Mouse (Mus musculus) heart, postnatal 0 days (tissue): ENCODE results near the gene Gm3269. TPM values are rescaled to one million over a fixed set of nuclear protein-coding genes. Genes with fewer than 3 reads are reported as not detected.
"Not testable (repeated sequence)": the region's sequence is repeated elsewhere in the genome, so short reads cannot be mapped to it uniquely, and the experiment has no call there.

Source experiments
- ATAC-seq: fragments of 200-750 bp; cut with Nextera tagmentation; 2 replicates; pipeline ENCODE4 v1.8.0; 2017; ENCODE audit warnings: low read depth, moderate number of reproducible peaks, moderate library complexity; ENCODE audit not compliant: insufficient read depth
- DNase-seq: peaks from one replicate; pipeline ENCODE4 v3.0.0-alpha.2; 2016; ENCODE audit warnings: low spot score
- H3K27ac ChIP-seq: fragments of 300-500 bp; sonication (generic); 2 replicates; pipeline ENCODE4 v1.5.1; 2014; ENCODE audit warnings: low read depth, mild to moderate bottlenecking
- H3K27me3 ChIP-seq: fragments of 300-500 bp; sonication (generic); 2 replicates; pipeline ENCODE4 v1.6.1; 2014; ENCODE audit warnings: low read length, mixed read lengths; ENCODE audit not compliant: control insufficient read depth, insufficient read depth
- H3K36me3 ChIP-seq: fragments of 300-500 bp; sonication (generic); replicated peaks from 2 replicates; pipeline ENCODE4 v1.6.1; 2014; ENCODE audit warnings: low read length, mixed read lengths; ENCODE audit not compliant: control insufficient read depth, insufficient read depth
- H3K4me1 ChIP-seq: fragments of 300-500 bp; sonication (generic); 2 replicates; pipeline ENCODE4 v1.6.1; 2014; ENCODE audit warnings: antibody characterized with exemption; ENCODE audit not compliant: control insufficient read depth, insufficient read depth
- H3K4me2 ChIP-seq: fragments of 300-500 bp; sonication (generic); 2 replicates; pipeline ENCODE4 v1.6.1; 2014; ENCODE audit warnings: low read depth, mild to moderate bottlenecking, low read length, moderate library complexity
- H3K4me3 ChIP-seq: fragments of 300-500 bp; sonication (generic); 2 replicates; pipeline ENCODE4 v1.5.1; 2014; ENCODE audit warnings: low read depth, low read length
- H3K9ac ChIP-seq: fragments of 300-500 bp; sonication (generic); replicated peaks from 2 replicates; pipeline ENCODE4 v1.6.1; 2014; ENCODE audit warnings: low read depth, low read length, mixed read lengths
- H3K9me3 ChIP-seq: fragments of 300-500 bp; sonication (generic); replicated peaks from 2 replicates; pipeline ENCODE4 v1.6.1; 2016; ENCODE audit warnings: low read length; ENCODE audit not compliant: control insufficient read depth
- WGBS: fragments of 180-500 bp; shearing (Covaris S2); extraction: QIAGEN DNeasy Blood & Tissue Kit; methylation state at CpG from one replicate; pipeline ENCODE4 v1.1.7; 2014; 5-methylcytosine and 5-hydroxymethylcytosine counted together
- polyA plus RNA-seq: library from polyadenylated mRNA; unstranded; fragments of >200 nt; fragmentation: Nextera tagmentation; extraction: Ambion mirVana; gene quantifications from 2 replicates; pipeline ENCODE4 v1.2.1, GENCODE M21; 2015
- total RNA-seq: library from RNA; depleted of rRNA; stranded (reverse); fragments of >200 nt; gene quantifications from 2 replicates; pipeline ENCODE4 v1.2.3, GENCODE M21; 2014; ENCODE audit warnings: low replicate concordance; rRNA removed

Gene Gm3269
- total RNA-seq (not detected in 2 replicates), polyA plus RNA-seq (not detected in 2 replicates)

- H3K4me1 ChIP-seq, H3K27me3 ChIP-seq, H3K4me2 ChIP-seq, H3K9ac ChIP-seq, H3K9me3 ChIP-seq, DNase-seq, ATAC-seq, H3K36me3 ChIP-seq, H3K4me3 ChIP-seq, H3K27ac ChIP-seq: not testable (repeated sequence)
- no CpG with 5 or more reads among the region's 4 CpGs for WGBS
Measured at GRCm38 (mm10) chr14:4837806-4838205, at the start of gene Gm3269. Gene Gm3269, plus strand, starts transcription at chr14:4838106.

- not testable (repeated sequence) for H3K4me3 ChIP-seq, DNase-seq, H3K4me1 ChIP-seq, H3K9ac ChIP-seq, H3K9me3 ChIP-seq, H3K36me3 ChIP-seq, H3K4me2 ChIP-seq, H3K27ac ChIP-seq, ATAC-seq, H3K27me3 ChIP-seq
- WGBS = 67% methylated on average over 6 of the region's 6 CpGs
Measured at GRCm38 (mm10) chr14:4806421-4806820, 31.5 kb upstream of the Gm3269 start.

- ATAC-seq, H3K4me3 ChIP-seq, H3K4me2 ChIP-seq, DNase-seq, H3K4me1 ChIP-seq, H3K27me3 ChIP-seq, H3K27ac ChIP-seq, H3K36me3 ChIP-seq, H3K9me3 ChIP-seq, H3K9ac ChIP-seq: not testable (repeated sequence)
- WGBS = 86% methylated on average over 3 of the region's 7 CpGs
Measured at GRCm38 (mm10) chr14:4821950-4822349, 16.0 kb upstream of the Gm3269 start.

- H3K9ac ChIP-seq, H3K27ac ChIP-seq, H3K27me3 ChIP-seq, H3K4me1 ChIP-seq, H3K9me3 ChIP-seq, H3K36me3 ChIP-seq, ATAC-seq: not testable (repeated sequence)
- peak; percentile 4 for DNase-seq
- Histone ChIP-seq H3K4me2 (peak within 1 kb of the TSS; percentile 44), H3K4me3 (peak within 1 kb of the TSS; percentile 21; the same call in 1 of the 2 replicates)
- WGBS = 10% methylated on average over 25 of the region's 59 CpGs
Measured at GRCm38 (mm10) chr14:4855299-4855980, 17.5 kb downstream of the Gm3269 start, which contains the start of gene Gm3264. Gene Gm3264, plus strand, starts transcription at chr14:4855576.

- H3K4me1 ChIP-seq, H3K9me3 ChIP-seq, H3K4me2 ChIP-seq, ATAC-seq, H3K4me3 ChIP-seq, H3K27ac ChIP-seq, H3K27me3 ChIP-seq, H3K9ac ChIP-seq, DNase-seq, H3K36me3 ChIP-seq: not testable (repeated sequence)
- 100% methylated on average over 1 of the region's 3 CpGs for WGBS
Measured at GRCm38 (mm10) chr14:4892116-4892515, 54.2 kb downstream of the Gm3269 start, which contains the start of gene Gm3278. Gene Gm3278, plus strand, starts transcription at chr14:4892416.

Other genes starting within 250 kb of the Gm3269 start
- gene Gm8159, start 205.8 kb upstream of the Gm3269 start, total RNA-seq = not detected in 2 replicates
- not detected in 2 replicates for gene Gm8159, start 205.8 kb upstream of the Gm3269 start, polyA plus RNA-seq
- gene Gm3239, start 173.9 kb upstream of the Gm3269 start, total RNA-seq = not detected in 2 replicates
- not detected in 2 replicates for gene Gm3239, start 173.9 kb upstream of the Gm3269 start, polyA plus RNA-seq
- not detected in 2 replicates for gene Gm7876, start 128.9 kb upstream of the Gm3269 start, total RNA-seq
- gene Gm7876, start 128.9 kb upstream of the Gm3269 start, polyA plus RNA-seq = not detected in 2 replicates
- gene Gm3252, start 111.3 kb upstream of the Gm3269 start, total RNA-seq = not detected in 2 replicates
- 0.16 and 0.33 TPM in 2 replicates for gene Gm3252, start 111.3 kb upstream of the Gm3269 start, polyA plus RNA-seq
- not detected in 2 replicates for gene Gm9602, start 61.8 kb upstream of the Gm3269 start, total RNA-seq
- not detected in 2 replicates for gene Gm9602, start 61.8 kb upstream of the Gm3269 start, polyA plus RNA-seq
- gene Gm3264, start 17.5 kb downstream of the Gm3269 start, total RNA-seq = 1.6 TPM in 1 of 2 replicates, not detected in the other
- gene Gm3264, start 17.5 kb downstream of the Gm3269 start, polyA plus RNA-seq = 0.38 and 1.1 TPM in 2 replicates
- gene Gm3278, start 54.3 kb downstream of the Gm3269 start, total RNA-seq = not detected in 2 replicates
- gene Gm3278, start 54.3 kb downstream of the Gm3269 start, polyA plus RNA-seq = not detected in 2 replicates
- gene Gm8297, start 145.8 kb downstream of the Gm3269 start, total RNA-seq = not detected in 2 replicates
- gene Gm8297, start 145.8 kb downstream of the Gm3269 start, polyA plus RNA-seq = not detected in 2 replicates
- gene Gm3298, start 177.8 kb downstream of the Gm3269 start, total RNA-seq = not detected in 2 replicates
- not detected in 2 replicates for gene Gm3298, start 177.8 kb downstream of the Gm3269 start, polyA plus RNA-seq
- not detected in 2 replicates for gene 4930555G01Rik, start 212.5 kb downstream of the Gm3269 start, total RNA-seq
- not detected in 2 replicates for gene 4930555G01Rik, start 212.5 kb downstream of the Gm3269 start, polyA plus RNA-seq
- gene Gm8281, start 232.9 kb downstream of the Gm3269 start, total RNA-seq = 1.3 TPM in 1 of 2 replicates, not detected in the other
- gene Gm8281, start 232.9 kb downstream of the Gm3269 start, polyA plus RNA-seq = 0.44 and 0.73 TPM in 2 replicates